Mouse (Mus musculus): ENCODE measurements at regions not wholly inside any gene's neighbourhood (a gene's known extent, or its start where the extent isn't known, plus 50 kb on each side); places are given as distances from the start of the nearest gene placed in this dataset.

- TF ChIP-seq POLR2A (IDR thresholded peaks at IDR 0.05; ENCODE audit: insufficient read depth, low read length) (no peak), CTCF (IDR thresholded peaks at IDR 0.05; ENCODE audit: low read depth, low read length) (no peak)
These were observed 358.4 kb downstream of the Tmem38b start for GRCm38 (mm10) chr4:54184213-54184612.
